Mouse (Mus musculus) neural tube, embryonic 14.5 days (tissue): ENCODE measurements around the gene Timm13. TPM values are rescaled to one million over a fixed set of nuclear protein-coding genes. Genes with fewer than 3 reads are reported as not detected.

Source experiments
- ATAC-seq: fragments of 200-750 bp; cut with Nextera tagmentation; 2 replicates; pipeline ENCODE4 v1.8.0; 2017; ENCODE audit warnings: low read depth, mild to moderate bottlenecking, moderate TSS enrichment, moderate library complexity
- H3K27ac ChIP-seq: fragments of 300-500 bp; sonication (generic); 2 replicates; pipeline ENCODE4 v1.5.1; 2014; ENCODE audit warnings: low read depth, mild to moderate bottlenecking, control low read depth, low read length, moderate library complexity, mixed read lengths
- H3K27me3 ChIP-seq: fragments of 300-500 bp; sonication (generic); 2 replicates; pipeline ENCODE4 v1.6.1; 2014; ENCODE audit warnings: low read length; ENCODE audit not compliant: control insufficient read depth, insufficient read depth
- H3K36me3 ChIP-seq: fragments of 300-500 bp; sonication (generic); 2 replicates; pipeline ENCODE4 v1.6.1; 2014; ENCODE audit warnings: low read length, mixed read lengths; ENCODE audit not compliant: control insufficient read depth, insufficient read depth
- H3K4me1 ChIP-seq: fragments of 300-500 bp; sonication (generic); 2 replicates; pipeline ENCODE4 v1.6.1; 2014; ENCODE audit warnings: low read length; ENCODE audit not compliant: control insufficient read depth, insufficient read depth
- H3K4me2 ChIP-seq: fragments of 300-500 bp; sonication (generic); 2 replicates; pipeline ENCODE4 v1.6.1; 2014; ENCODE audit warnings: mild to moderate bottlenecking, low read depth, low read length, control low read depth
- H3K4me3 ChIP-seq: fragments of 300-500 bp; sonication (generic); 2 replicates; pipeline ENCODE4 v1.5.1; 2014; ENCODE audit warnings: low read depth, low read length, control low read depth, mixed read lengths
- H3K9ac ChIP-seq: fragments of 300-500 bp; sonication (generic); replicated peaks from 2 replicates; pipeline ENCODE4 v1.6.1; 2014; ENCODE audit warnings: low read depth, mild to moderate bottlenecking, control low read depth, low read length, mixed read lengths
- H3K9me3 ChIP-seq: fragments of 300-500 bp; sonication (generic); 2 replicates; pipeline ENCODE4 v1.6.1; 2016; ENCODE audit warnings: low read length; ENCODE audit not compliant: control insufficient read depth
- WGBS: fragments of 180-500 bp; shearing (Covaris S2); extraction: QIAGEN DNeasy Blood & Tissue Kit; methylation state at CpG from one replicate; pipeline ENCODE4 v1.1.7; 2014; 5-methylcytosine and 5-hydroxymethylcytosine counted together
- polyA plus RNA-seq: library from polyadenylated mRNA; unstranded; fragments of >200 nt; fragmentation: Nextera tagmentation; extraction: Ambion mirVana; gene quantifications from 2 replicates; pipeline ENCODE4 v1.2.1, GENCODE M21; 2014

Timm13 gene
- polyA plus RNA-seq, 1 experiment from 2014 or later: 352 TPM

GRCm38 (mm10) chr10:80914253-80914656 lies 13.5 kb upstream of the Timm13 start:
- no peak overlapping the region for H3K4me2 ChIP-seq
- 97% methylated on average over 5 of the region's 5 CpGs for WGBS
- no peaks in the 10 kb centered on the region for H3K9me3 ChIP-seq
- ATAC-seq: no peak
- H3K4me3 ChIP-seq: no peak overlapping the region
- no peaks in the 10 kb centered on the region for H3K27me3 ChIP-seq
- no peak overlapping the region for H3K9ac ChIP-seq
- peaks cover 15% of the 10 kb centered on the region for H3K36me3 ChIP-seq
- H3K4me1 ChIP-seq: peaks cover 16% of the 10 kb centered on the region
- no peak overlapping the region for H3K27ac ChIP-seq

GRCm38 (mm10) chr10:80913364-80914011 lies 12.7 kb upstream of the Timm13 start:
- WGBS: 92% methylated on average over 7 of the region's 8 CpGs
- Histone ChIP-seq H3K27me3 (no peaks in the 10 kb centered on the region), H3K27ac (no peak overlapping the region), H3K4me2 (no peak overlapping the region), H3K4me1 (peaks cover 16% of the 10 kb centered on the region), H3K9ac (no peak overlapping the region), H3K36me3 (peaks cover 20% of the 10 kb centered on the region), H3K9me3 (no peaks in the 10 kb centered on the region), H3K4me3 (no peak overlapping the region)
- no peak for ATAC-seq

- H3K9ac ChIP-seq: no peak overlapping the region
- H3K27me3 ChIP-seq: no peaks in the 10 kb centered on the region
- H3K4me1 ChIP-seq: peaks cover 8% of the 10 kb centered on the region
- H3K4me2 ChIP-seq: no peak overlapping the region
- no peak overlapping the region for H3K4me3 ChIP-seq
- no peak overlapping the region for H3K27ac ChIP-seq
- ATAC-seq: no peak
- no peaks in the 10 kb centered on the region for H3K9me3 ChIP-seq
- H3K36me3 ChIP-seq: peaks cover 33% of the 10 kb centered on the region
These were observed 11.1 kb upstream of the Timm13 start for GRCm38 (mm10) chr10:80911891-80912290.

GRCm38 (mm10) chr10:80911354-80911753 lies 10.6 kb upstream of the Timm13 start:
- Histone ChIP-seq H3K9me3 (no peaks in the 10 kb centered on the region), H3K27me3 (no peaks in the 10 kb centered on the region), H3K9ac (no peak overlapping the region), H3K4me2 (no peak overlapping the region), H3K4me3 (no peak overlapping the region), H3K27ac (no peak overlapping the region), H3K4me1 (peaks cover 5% of the 10 kb centered on the region), H3K36me3 (peaks cover 35% of the 10 kb centered on the region)
- 91% methylated on average over 4 of the region's 4 CpGs for WGBS
- no peak for ATAC-seq

GRCm38 (mm10) chr10:80909375-80910162 lies 8.8 kb upstream of the Timm13 start:
- Histone ChIP-seq H3K4me2 (no peak overlapping the region), H3K4me3 (no peak overlapping the region), H3K36me3 (peaks cover 50% of the 10 kb centered on the region), H3K27ac (no peak overlapping the region), H3K9me3 (no peaks in the 10 kb centered on the region), H3K27me3 (no peaks in the 10 kb centered on the region), H3K9ac (no peak overlapping the region), H3K4me1 (no peaks in the 10 kb centered on the region)
- no peak for ATAC-seq
- WGBS: 93% methylated on average over 22 of the region's 22 CpGs

GRCm38 (mm10) chr10:80904709-80905108 lies 3.9 kb upstream of the Timm13 start:
- WGBS: 92% methylated on average over 11 of the region's 11 CpGs
- peaks cover 66% of the 10 kb centered on the region for H3K36me3 ChIP-seq
- H3K27ac ChIP-seq: no peak overlapping the region; the same call in 1 of the 2 replicates

GRCm38 (mm10) chr10:80904004-80904693 lies 3.4 kb upstream of the Timm13 start:
- Histone ChIP-seq H3K9me3 (no peaks in the 10 kb centered on the region), H3K4me3 (no peak overlapping the region), H3K9ac (no peak overlapping the region), H3K36me3 (peaks cover 63% of the 10 kb centered on the region), H3K27ac (no peak overlapping the region), H3K4me2 (no peak overlapping the region), H3K27me3 (no peaks in the 10 kb centered on the region), H3K4me1 (peaks cover 11% of the 10 kb centered on the region)
- 87% methylated on average over 28 of the region's 28 CpGs for WGBS
- ATAC-seq: no peak

More at GRCm38 (mm10) chr10:80904709-80905108, 3.9 kb upstream of the Timm13 start:
- H3K27me3 ChIP-seq: no peaks in the 10 kb centered on the region
- H3K9me3 ChIP-seq: no peaks in the 10 kb centered on the region
- H3K9ac ChIP-seq: no peak overlapping the region
- no peak for ATAC-seq
- H3K4me1 ChIP-seq: peaks cover 5% of the 10 kb centered on the region
- H3K4me2 ChIP-seq: no peak overlapping the region
- no peak overlapping the region for H3K4me3 ChIP-seq

GRCm38 (mm10) chr10:80903282-80903681 lies 2.5 kb upstream of the Timm13 start:
- Histone ChIP-seq H3K27ac (no peak overlapping the region), H3K27me3 (no peaks in the 10 kb centered on the region), H3K9me3 (no peaks in the 10 kb centered on the region), H3K4me1 (peaks cover 14% of the 10 kb centered on the region), H3K9ac (no peak overlapping the region), H3K4me2 (no peak overlapping the region), H3K36me3 (peaks cover 60% of the 10 kb centered on the region), H3K4me3 (no peak overlapping the region)
- no peak for ATAC-seq
- 92% methylated on average over 10 of the region's 10 CpGs for WGBS
